Mouse (Mus musculus) cerebellum, adult 2 months (tissue): ENCODE measurements around the gene 9330182L06Rik. TPM values are rescaled to one million over a fixed set of nuclear protein-coding genes. Genes with fewer than 3 reads are reported as not detected.

Source experiments
- DNase-seq, 2 experiments: peaks; one replicate each; pipeline ENCODE4 v3.0.0; 2021
- H3K27ac ChIP-seq: fragments of 200-500 bp; 2 replicates; pipeline ENCODE4 v1.5.1; 2012; ENCODE audit warnings: low read length, control low read depth, inconsistent platforms; ENCODE audit not compliant: insufficient read depth
- H3K27me3 ChIP-seq: fragments of 200-500 bp; 2 replicates; pipeline ENCODE4 v1.6.1; 2012; ENCODE audit warnings: inconsistent platforms, mild to moderate bottlenecking, low read length, moderate library complexity; ENCODE audit not compliant: control insufficient read depth, insufficient read depth
- H3K4me1 ChIP-seq: fragments of 200-500 bp; 2 replicates; pipeline ENCODE4 v1.6.1; 2011; ENCODE audit warnings: low read length; ENCODE audit not compliant: control insufficient read depth, insufficient read depth
- H3K4me3 ChIP-seq: fragments of 200-500 bp; replicated peaks from 2 replicates; pipeline ENCODE3; 2011; ENCODE audit warnings: mild to moderate bottlenecking, low read depth, low read length, control low read depth; ENCODE audit not compliant: insufficient read depth
- CTCF ChIP-seq: fragments of 200-500 bp; IDR thresholded peaks from 2 replicates; pipeline ENCODE4 v1.5.1; 2011; ENCODE audit warnings: low read depth, mild to moderate bottlenecking, control low read depth, low read length, moderate library complexity, borderline replicate concordance; ENCODE audit not compliant: insufficient read depth
- POLR2A ChIP-seq: fragments of 200-500 bp; IDR thresholded peaks from 2 replicates; pipeline ENCODE4 v1.6.1; 2011; ENCODE audit warnings: low read length, control low read depth, borderline replicate concordance; ENCODE audit not compliant: insufficient read depth
- WGBS: fragments of 180-500 bp; shearing (Covaris S2); methylation state at CpG from one replicate; pipeline ENCODE4 v1.1.7; 2018; 5-methylcytosine and 5-hydroxymethylcytosine counted together
- polyA plus RNA-seq: library from polyadenylated mRNA; depleted of rRNA; stranded (reverse); fragments of >200 nt; gene quantifications from 2 replicates; pipeline ENCODE4 v1.2.3, GENCODE M21; 2012

The 9330182L06Rik gene
- polyA plus RNA-seq, 1 experiment, result 28.3 TPM

GRCm38 (mm10) chr5:9367920-9368692, 102.2 kb downstream of the 9330182L06Rik start:
- DNase-seq, result no peak
- TF ChIP-seq POLR2A (no peak), CTCF (no peak)
- Histone ChIP-seq H3K27me3 (no peaks in the 10 kb centered on the region), H3K4me1 (peaks cover 3% of the 10 kb centered on the region; the same call in 1 of the 2 replicates), H3K4me3 (no peak overlapping the region), H3K27ac (no peak overlapping the region)
- WGBS, result 79% methylated on average over 11 of the region's 11 CpGs

- DNase-seq, result peak in 1 of 2 experiments; percentile 37
- Histone ChIP-seq H3K27ac (no peak overlapping the region), H3K27me3 (no peaks in the 10 kb centered on the region), H3K4me3 (no peak overlapping the region), H3K4me1 (no peaks in the 10 kb centered on the region)
- TF ChIP-seq CTCF, result no peak
- TF ChIP-seq POLR2A, result no peak
- whole genome bisulfite sequencing, result 40% methylated on average over 3 of the region's 3 CpGs
Measured at GRCm38 (mm10) chr5:9371127-9371526, 105.2 kb downstream of the 9330182L06Rik start.

GRCm38 (mm10) chr5:9373341-9373740, 107.4 kb downstream of the 9330182L06Rik start:
- H3K27ac ChIP-seq, result no peak overlapping the region
- DNase-seq, result no peak
- no peak overlapping the region for H3K4me3 ChIP-seq
- H3K4me1 ChIP-seq, result no peaks in the 10 kb centered on the region
- 54% methylated on average over 4 of the region's 4 CpGs for WGBS
- no peaks in the 10 kb centered on the region for H3K27me3 ChIP-seq
- no peak for TF ChIP-seq POLR2A
- TF ChIP-seq CTCF, result no peak

GRCm38 (mm10) chr5:9389968-9390367, 124.0 kb downstream of the 9330182L06Rik start:
- peaks cover 5% of the 10 kb centered on the region for H3K4me1 ChIP-seq
- peak; percentile 55 to 78 for DNase-seq
- no peak for TF ChIP-seq POLR2A
- no peak for TF ChIP-seq CTCF
- 35% methylated on average over 7 of the region's 7 CpGs for WGBS
- H3K27me3 ChIP-seq, result no peaks in the 10 kb centered on the region
- H3K4me3 ChIP-seq, result no peak overlapping the region
- peak overlapping the region; percentile 19 for H3K27ac ChIP-seq

- WGBS, result 94% methylated on average over 1 of the region's 1 CpGs
- no peaks in the 10 kb centered on the region for H3K27me3 ChIP-seq
- no peak for TF ChIP-seq POLR2A
- no peak for TF ChIP-seq CTCF
- H3K4me1 ChIP-seq, result peaks cover 5% of the 10 kb centered on the region
- DNase-seq, result no peak
- H3K4me3 ChIP-seq, result no peak overlapping the region
- H3K27ac ChIP-seq, result no peak overlapping the region
Measured at GRCm38 (mm10) chr5:9391858-9392393, 126.0 kb downstream of the 9330182L06Rik start.

GRCm38 (mm10) chr5:9417098-9417497, 151.2 kb downstream of the 9330182L06Rik start:
- no peak for TF ChIP-seq POLR2A
- no peak for TF ChIP-seq CTCF
- Histone ChIP-seq H3K4me1 (no peaks in the 10 kb centered on the region), H3K27ac (peak overlapping the region; percentile 53; the same call in 1 of the 2 replicates), H3K4me3 (no peak overlapping the region), H3K27me3 (no peaks in the 10 kb centered on the region)
- 76% methylated on average over 7 of the region's 7 CpGs for WGBS
- DNase-seq, result no peak

- no peaks in the 10 kb centered on the region for H3K27me3 ChIP-seq
- 86% methylated on average over 9 of the region's 9 CpGs for whole genome bisulfite sequencing
- H3K4me1 ChIP-seq, result no peaks in the 10 kb centered on the region
- TF ChIP-seq CTCF (no peak), POLR2A (no peak)
- no peak for DNase-seq
- H3K27ac ChIP-seq, result 0 out of 2 replicates have a peak overlapping the region, but pooled peaks have one; percentile 39
- no peak overlapping the region for H3K4me3 ChIP-seq
Measured at GRCm38 (mm10) chr5:9417802-9418201, 151.9 kb downstream of the 9330182L06Rik start.

- WGBS, result 67% methylated on average over 1 of the region's 1 CpGs
- Histone ChIP-seq H3K27ac (no peak overlapping the region), H3K27me3 (no peaks in the 10 kb centered on the region), H3K4me1 (no peaks in the 10 kb centered on the region), H3K4me3 (no peak overlapping the region)
- DNase-seq, result peak; percentile 20 to 33
- TF ChIP-seq CTCF (peak; percentile 30; the same call in 1 of the 2 replicates), POLR2A (no peak)
Measured at GRCm38 (mm10) chr5:9419964-9420363, 154.0 kb downstream of the 9330182L06Rik start.
